Comparison of ENCODE assay signal across 29 mouse cellular contexts in genomic region chr11:98693746-98694145, GRCm38 (mm10). TPM values are rescaled to one million over a fixed set of nuclear protein-coding genes. Genes with fewer than 3 reads are reported as not detected.
A peak's percentile ranks its signal among the peaks of the same experiment; 100 is the strongest.
DNase-seq lines count a peak whose midpoint lies in the region; ATAC-seq and TF ChIP-seq lines count a peak whose summit lies in the region.
"Had no signal": no experiment of that assay in that cellular context is flagged by ENCODE, and none has a peak within 500 bp of the region (broad histone marks: within the 10 kb centered on the region; RNA-seq: fewer than 3 reads in every experiment).

No protein-coding gene starts in this region.

- H3K4me1 ChIP-seq in hindbrain, embryonic 12.5 days: no peaks in the 10 kb centered on the region
- no peaks in the 10 kb centered on the region for H3K4me1 ChIP-seq in hindbrain, embryonic 14.5 days (replicated peaks; ENCODE audit: control insufficient read depth, insufficient read depth, low read length)
- H3K4me1 ChIP-seq in E14TG2a.4 (replicated peaks; ENCODE audit: low read depth, low read length): peaks cover 67% of the 10 kb centered on the region
- H3K4me1 ChIP-seq: embryonic facial prominence, embryonic 10.5 days; embryonic facial prominence, embryonic 13.5 days; forebrain, embryonic 12.5 days; forebrain, embryonic 15.5 days; intestine, embryonic 15.5 days had no signal

- no peaks in the 10 kb centered on the region for H3K9me3 ChIP-seq in hindbrain, embryonic 12.5 days (replicated peaks)
- no peaks in the 10 kb centered on the region for H3K9me3 ChIP-seq in hindbrain, embryonic 14.5 days (ENCODE audit: control insufficient read depth, low read length)
- no peaks in the 10 kb centered on the region for H3K9me3 ChIP-seq in E14TG2a.4 (ENCODE audit: low read length)
- H3K9me3 ChIP-seq: embryonic facial prominence, embryonic 10.5 days; embryonic facial prominence, embryonic 13.5 days; forebrain, embryonic 12.5 days; forebrain, embryonic 15.5 days; heart, embryonic 15.5 days; intestine, embryonic 15.5 days had no signal

- no peak overlapping the region for H3K4me3 ChIP-seq in gastrocnemius, adult 2 months
- H3K4me3 ChIP-seq in hindbrain, embryonic 12.5 days: no peak overlapping the region
- no peak overlapping the region for H3K4me3 ChIP-seq in hindbrain, embryonic 14.5 days (replicated peaks; ENCODE audit: low read length)
- H3K4me3 ChIP-seq in E14TG2a.4 (replicated peaks; ENCODE audit: low read length): 0 out of 2 replicates have a peak overlapping the region, but pooled peaks have one; percentile 17
- H3K4me3 ChIP-seq: embryonic facial prominence, embryonic 10.5 days; embryonic facial prominence, embryonic 13.5 days; erythroblast, embryonic 14.5 days; forebrain, embryonic 12.5 days; forebrain, embryonic 15.5 days; heart, embryonic 15.5 days; intestine, embryonic 15.5 days had no signal

- no peaks in the 10 kb centered on the region for H3K27me3 ChIP-seq in hindbrain, embryonic 12.5 days
- no peaks in the 10 kb centered on the region for H3K27me3 ChIP-seq in hindbrain, embryonic 14.5 days (ENCODE audit: control insufficient read depth, insufficient read depth, low read length)
- H3K27me3 ChIP-seq in E14TG2a.4 (ENCODE audit: insufficient read depth, low read length): no peaks in the 10 kb centered on the region
- H3K27me3 ChIP-seq: embryonic facial prominence, embryonic 13.5 days; forebrain, embryonic 12.5 days; forebrain, embryonic 15.5 days; heart, embryonic 15.5 days; intestine, embryonic 15.5 days had no signal

- no peak overlapping the region for H3K9ac ChIP-seq in hindbrain, embryonic 12.5 days
- H3K9ac ChIP-seq in hindbrain, embryonic 14.5 days: no peak overlapping the region
- H3K9ac ChIP-seq: embryonic facial prominence, embryonic 13.5 days; forebrain, embryonic 12.5 days; forebrain, embryonic 15.5 days; heart, embryonic 15.5 days; intestine, embryonic 15.5 days had no signal

- no peak overlapping the region for H3K4me2 ChIP-seq in hindbrain, embryonic 12.5 days (replicated peaks)
- no peak overlapping the region for H3K4me2 ChIP-seq in hindbrain, embryonic 14.5 days (replicated peaks)
- H3K4me2 ChIP-seq: embryonic facial prominence, embryonic 13.5 days; forebrain, embryonic 12.5 days; forebrain, embryonic 15.5 days; heart, embryonic 11.5 days; heart, embryonic 15.5 days; intestine, embryonic 15.5 days had no signal

- no peak for TF ChIP-seq CTCF in gastrocnemius, adult 2 months (IDR thresholded peaks at IDR 0.05)
- no peak for TF ChIP-seq CTCF in E14TG2a.4 (conservative IDR thresholded peaks at IDR 0.05; ENCODE audit: low read length)

- no peak for ATAC-seq in hindbrain, embryonic 12.5 days (ENCODE audit: low FRiP score)
- no peak for ATAC-seq in hindbrain, embryonic 14.5 days (ENCODE audit: low FRiP score)
- no peak for ATAC-seq in frontal cortex, adult (ENCODE audit: low TSS enrichment)
- ATAC-seq: activated CD4-positive, CD25-positive, alpha-beta regulatory T cell, adult 4 months; forebrain, embryonic 15.5 days; hindbrain, embryonic 16.5 days had no signal

- H3K36me3 ChIP-seq in hindbrain, embryonic 12.5 days: peaks cover 76% of the 10 kb centered on the region
- peaks cover 80% of the 10 kb centered on the region for H3K36me3 ChIP-seq in hindbrain, embryonic 14.5 days (replicated peaks; ENCODE audit: control insufficient read depth, insufficient read depth)
- peaks cover 85% of the 10 kb centered on the region for H3K36me3 ChIP-seq in E14TG2a.4 (ENCODE audit: insufficient read depth, low read length)

- intact Hi-C loops in gastrocnemius, adult 2 months (cut with DNase I): no loop called here
- intact Hi-C loops in gastrocnemius, postnatal 36 days (cut with DNase I): no loop called here

- 96% methylated on average over 9 of the region's 9 CpGs for WGBS in hindbrain, embryonic 12.5 days
- 89% methylated on average over 9 of the region's 9 CpGs for WGBS in hindbrain, embryonic 14.5 days

- 0 out of 2 replicates have a peak overlapping the region, but pooled peaks have one; percentile 3 for H3K27ac ChIP-seq in gastrocnemius, adult 2 months
- 0 out of 2 replicates have a peak overlapping the region, but pooled peaks have one; percentile 2 for H3K27ac ChIP-seq in hindbrain, embryonic 12.5 days
- H3K27ac ChIP-seq in hindbrain, embryonic 14.5 days: no peak overlapping the region
- H3K27ac ChIP-seq: embryonic facial prominence, embryonic 10.5 days; embryonic facial prominence, embryonic 13.5 days; forebrain, embryonic 12.5 days; forebrain, embryonic 15.5 days; heart, embryonic 15.5 days; intestine, embryonic 15.5 days had no signal

- DNase-seq in gastrocnemius, adult 2 months: no peak
- DNase-seq in gastrocnemius, postnatal 36 days: no peak
- no peak for DNase-seq in hindbrain, embryonic 14.5 days (ENCODE audit: low spot score)
- DNase-seq: adrenal gland, adult 8-10 months; adrenal gland, postnatal 25 days; cerebellum, adult 8-10 months; cerebellum, postnatal 36 days; embryo, embryonic 11 days; heart, postnatal 10 days had no signal

RNA-seq across cellular contexts. Expression of gene Csf3, which starts 7.3 kb away (rescaled TPM):
- not detected for total RNA-seq in gastrocnemius, adult 2 months (2021)
- total RNA-seq in gastrocnemius, postnatal 36 days (2021): not detected
- not detected in 2 replicates for polyA plus RNA-seq in hindbrain, embryonic 12.5 days (2016; fragmentation: Nextera tagmentation; extraction: Ambion mirVana)
- not detected in 2 replicates for polyA plus RNA-seq in hindbrain, embryonic 14.5 days (2014; fragmentation: Nextera tagmentation; extraction: Ambion mirVana)
- total RNA-seq: adrenal gland, adult 8-10 months; adrenal gland, postnatal 25 days; gastrocnemius, adult 18-20 months; gastrocnemius, postnatal 14 days; heart, adult 8-10 months; heart, postnatal 10 days; heart, postnatal 4 days; MEL had no signal
- polyA plus RNA-seq: activated CD4-positive, CD25-positive, alpha-beta regulatory T cell, adult 4 months; brain, embryonic 14.5 days; embryonic facial prominence, embryonic 10.5 days; embryonic facial prominence, embryonic 13.5 days; erythroblast, embryonic 14.5 days; forebrain, embryonic 12.5 days; forebrain, embryonic 15.5 days; heart, embryonic 11.5 days; heart, embryonic 15.5 days; hindbrain, embryonic 11.5 days; hindbrain, embryonic 16.5 days; intestine, embryonic 15.5 days had no signal

RNA-seq across cellular contexts. Expression of gene Psmd3, which starts 11.4 kb away (rescaled TPM):
- 100 to 1,000 TPM; 101 to 106 TPM for total RNA-seq in gastrocnemius, adult 2 months (2021)
- total RNA-seq in gastrocnemius, postnatal 36 days (2021): 10 to 100 TPM; 88.1 to 91.9 TPM
- 222 and 226 TPM in 2 replicates for polyA plus RNA-seq in hindbrain, embryonic 12.5 days (2016; fragmentation: Nextera tagmentation; extraction: Ambion mirVana)
- polyA plus RNA-seq in hindbrain, embryonic 14.5 days (2014; fragmentation: Nextera tagmentation; extraction: Ambion mirVana): 130 and 141 TPM in 2 replicates

RNA-seq across cellular contexts. Expression of gene Gsdma, which starts 29.6 kb away (rescaled TPM):
- total RNA-seq in gastrocnemius, adult 2 months (2021): under 1 TPM; 0.33 to 0.69 TPM
- under 1 TPM; 0.31 to 0.76 TPM for total RNA-seq in gastrocnemius, postnatal 36 days (2021)
- polyA plus RNA-seq in hindbrain, embryonic 12.5 days (2016; fragmentation: Nextera tagmentation; extraction: Ambion mirVana): not detected in 2 replicates
- polyA plus RNA-seq in hindbrain, embryonic 14.5 days (2014; fragmentation: Nextera tagmentation; extraction: Ambion mirVana): not detected in 2 replicates
- total RNA-seq: adrenal gland, adult 8-10 months; adrenal gland, postnatal 25 days; heart, postnatal 10 days; heart, postnatal 4 days had no signal
- polyA plus RNA-seq: brain, embryonic 14.5 days; embryonic facial prominence, embryonic 10.5 days; erythroblast, embryonic 14.5 days; forebrain, embryonic 12.5 days; forebrain, embryonic 15.5 days; heart, embryonic 11.5 days; heart, embryonic 15.5 days; hindbrain, embryonic 11.5 days had no signal

RNA-seq across cellular contexts. Expression of gene Med24, which starts 35.5 kb away (rescaled TPM):
- 10 to 100 TPM; 52.0 to 58.4 TPM for total RNA-seq in gastrocnemius, adult 2 months (2021)
- total RNA-seq in gastrocnemius, postnatal 36 days (2021): 10 to 100 TPM; 41.4 to 41.9 TPM
- polyA plus RNA-seq in hindbrain, embryonic 12.5 days (2016; fragmentation: Nextera tagmentation; extraction: Ambion mirVana): 85.0 and 86.9 TPM in 2 replicates
- 58.4 and 62.7 TPM in 2 replicates for polyA plus RNA-seq in hindbrain, embryonic 14.5 days (2014; fragmentation: Nextera tagmentation; extraction: Ambion mirVana)

RNA-seq across cellular contexts. Expression of gene Thra, which starts 46.7 kb away (rescaled TPM):
- 10 to 100 TPM; 78.8 to 96.8 TPM for total RNA-seq in gastrocnemius, adult 2 months (2021)
- 10 to 100 TPM; 72.6 to 75.7 TPM for total RNA-seq in gastrocnemius, postnatal 36 days (2021)
- 67.2 and 68.4 TPM in 2 replicates for polyA plus RNA-seq in hindbrain, embryonic 12.5 days (2016; fragmentation: Nextera tagmentation; extraction: Ambion mirVana)
- 165 and 181 TPM in 2 replicates for polyA plus RNA-seq in hindbrain, embryonic 14.5 days (2014; fragmentation: Nextera tagmentation; extraction: Ambion mirVana)
